Mouse (Mus musculus) midbrain, embryonic 14.5 days (tissue): ENCODE data around the gene Clhc1. TPM values are rescaled to one million over a fixed set of nuclear protein-coding genes. Genes with fewer than 3 reads are reported as not detected.
A peak's percentile ranks its signal among the peaks of the same experiment; 100 is the strongest.

ENCODE experiments used
- ATAC-seq: fragments of 200-750 bp; cut with Nextera tagmentation; 2 replicates; pipeline ENCODE4 v1.8.0; 2017; ENCODE audit warnings: moderate number of reproducible peaks, moderate library complexity; ENCODE audit not compliant: low FRiP score, low TSS enrichment
- DNase-seq: peaks from one replicate; pipeline ENCODE4 v3.0.0-alpha.2; 2015
- H3K27ac ChIP-seq: fragments of 300-500 bp; sonication (generic); replicated peaks from 2 replicates; pipeline ENCODE4 v1.5.1; 2014; ENCODE audit warnings: mild to moderate bottlenecking, low read depth, low read length, moderate library complexity
- H3K27me3 ChIP-seq: fragments of 300-500 bp; sonication (generic); 2 replicates; pipeline ENCODE4 v1.6.1; 2014; ENCODE audit warnings: low read length, control low read depth, mixed read lengths; ENCODE audit not compliant: control insufficient read depth, insufficient read depth
- H3K36me3 ChIP-seq: fragments of 300-500 bp; sonication (generic); 2 replicates; pipeline ENCODE4 v1.6.1; 2014; ENCODE audit warnings: low read length, control low read depth; ENCODE audit not compliant: control insufficient read depth, insufficient read depth
- H3K4me1 ChIP-seq: fragments of 300-500 bp; sonication (generic); 2 replicates; pipeline ENCODE4 v1.6.1; 2014; ENCODE audit warnings: mild to moderate bottlenecking, antibody characterized with exemption, low read length, control low read depth; ENCODE audit not compliant: control insufficient read depth, insufficient read depth
- H3K4me2 ChIP-seq: fragments of 300-500 bp; sonication (generic); 2 replicates; pipeline ENCODE4 v1.6.1; 2014; ENCODE audit warnings: mild to moderate bottlenecking, low read length, moderate library complexity
- H3K4me3 ChIP-seq: fragments of 300-500 bp; sonication (generic); replicated peaks from 2 replicates; pipeline ENCODE4 v1.5.1; 2014; ENCODE audit warnings: low read depth, low read length
- H3K9ac ChIP-seq: fragments of 300-500 bp; sonication (generic); replicated peaks from 2 replicates; pipeline ENCODE4 v1.6.1; 2014; ENCODE audit warnings: mild to moderate bottlenecking, low read length, moderate library complexity
- H3K9me3 ChIP-seq: fragments of 300-500 bp; sonication (generic); 2 replicates; pipeline ENCODE4 v1.6.1; 2016; ENCODE audit warnings: low read length, control low read depth, mixed read lengths; ENCODE audit not compliant: control insufficient read depth
- WGBS: fragments of 180-500 bp; shearing (Covaris S2); extraction: QIAGEN DNeasy Blood & Tissue Kit; methylation state at CpG from one replicate; pipeline ENCODE4 v1.1.7; 2014; 5-methylcytosine and 5-hydroxymethylcytosine counted together
- polyA plus RNA-seq: library from polyadenylated mRNA; unstranded; fragments of >200 nt; fragmentation: Nextera tagmentation; extraction: Ambion mirVana; gene quantifications from 2 replicates; pipeline ENCODE4 v1.2.1, GENCODE M21; 2014

Gene Clhc1
- 0.12 and 0.16 TPM in 2 replicates for polyA plus RNA-seq

- DNase-seq = peak; percentile 96
- no peaks in the 10 kb centered on the region for H3K9me3 ChIP-seq
- WGBS = under 1% methylated on average over 46 of the region's 46 CpGs
- peak within 1 kb of the TSS; percentile 77 for H3K4me2 ChIP-seq
- H3K36me3 ChIP-seq = peaks cover 30% of the 10 kb centered on the region
- H3K27me3 ChIP-seq = no peaks in the 10 kb centered on the region
- peaks cover 9% of the 10 kb centered on the region; the same call in 1 of the 2 replicates for H3K4me1 ChIP-seq
- peak; percentile 98 for ATAC-seq
- H3K9ac ChIP-seq = peak within 1 kb of the TSS; percentile 82
- peak within 1 kb of the TSS; percentile 75 for H3K4me3 ChIP-seq
- H3K27ac ChIP-seq = peak within 1 kb of the TSS; percentile 72
Observed at GRCm38 (mm10) chr11:29547752-29548503, at the start of gene Clhc1, which contains the start of gene Rps27a. Clhc1 (plus strand) TSS chr11:29547950. Rps27a (minus strand) TSS chr11:29548109.

GRCm38 (mm10) chr11:29503948-29504893 is 43.5 kb upstream of the Clhc1 start:
- H3K27ac ChIP-seq = no peak overlapping the region
- DNase-seq (no peak), ATAC-seq (no peak)
- no peaks in the 10 kb centered on the region for H3K27me3 ChIP-seq
- H3K4me3 ChIP-seq = no peak overlapping the region
- peaks cover 49% of the 10 kb centered on the region for H3K36me3 ChIP-seq
- 95% methylated on average over 10 of the region's 10 CpGs for WGBS
- no peaks in the 10 kb centered on the region for H3K9me3 ChIP-seq
- H3K9ac ChIP-seq = no peak overlapping the region
- no peaks in the 10 kb centered on the region for H3K4me1 ChIP-seq
- no peak overlapping the region for H3K4me2 ChIP-seq

GRCm38 (mm10) chr11:29504899-29505625 is 42.7 kb upstream of the Clhc1 start:
- Histone ChIP-seq H3K9me3 (no peaks in the 10 kb centered on the region), H3K4me2 (no peak overlapping the region), H3K36me3 (peaks cover 44% of the 10 kb centered on the region), H3K4me3 (no peak overlapping the region), H3K27ac (no peak overlapping the region), H3K9ac (no peak overlapping the region), H3K4me1 (no peaks in the 10 kb centered on the region), H3K27me3 (no peaks in the 10 kb centered on the region)
- no peak for DNase-seq
- WGBS = 96% methylated on average over 2 of the region's 2 CpGs
- no peak for ATAC-seq

- no peak overlapping the region for H3K9ac ChIP-seq
- H3K9me3 ChIP-seq = no peaks in the 10 kb centered on the region
- H3K4me3 ChIP-seq = no peak overlapping the region
- peaks cover 31% of the 10 kb centered on the region for H3K36me3 ChIP-seq
- DNase-seq (no peak), ATAC-seq (no peak)
- H3K27ac ChIP-seq = no peak overlapping the region
- no peaks in the 10 kb centered on the region for H3K4me1 ChIP-seq
- H3K4me2 ChIP-seq = no peak overlapping the region
- no peaks in the 10 kb centered on the region for H3K27me3 ChIP-seq
- 96% methylated on average over 1 of the region's 1 CpGs for WGBS
Observed at GRCm38 (mm10) chr11:29509421-29509820, 38.3 kb upstream of the Clhc1 start.

GRCm38 (mm10) chr11:29512818-29513535 is 34.8 kb upstream of the Clhc1 start:
- Histone ChIP-seq H3K36me3 (peaks cover 11% of the 10 kb centered on the region; the same call in 1 of the 2 replicates), H3K4me1 (no peaks in the 10 kb centered on the region), H3K27me3 (no peaks in the 10 kb centered on the region), H3K4me2 (no peak overlapping the region), H3K9me3 (no peaks in the 10 kb centered on the region), H3K27ac (no peak overlapping the region), H3K9ac (no peak overlapping the region), H3K4me3 (no peak overlapping the region)
- DNase-seq (no peak), ATAC-seq (no peak)
- 95% methylated on average over 4 of the region's 4 CpGs for WGBS

GRCm38 (mm10) chr11:29514325-29514681 is 33.4 kb upstream of the Clhc1 start:
- H3K27me3 ChIP-seq = no peaks in the 10 kb centered on the region
- H3K9me3 ChIP-seq = no peaks in the 10 kb centered on the region
- ATAC-seq = no peak
- H3K4me2 ChIP-seq = peak overlapping the region; percentile 68
- WGBS = 27% methylated on average over 10 of the region's 10 CpGs
- H3K36me3 ChIP-seq = peaks cover 11% of the 10 kb centered on the region; the same call in 1 of the 2 replicates
- peak overlapping the region; percentile 40 for H3K4me3 ChIP-seq
- DNase-seq = no peak
- peak overlapping the region; percentile 52 for H3K9ac ChIP-seq
- no peaks in the 10 kb centered on the region for H3K4me1 ChIP-seq
- H3K27ac ChIP-seq = 0 out of 2 replicates have a peak overlapping the region, but pooled peaks have one; percentile 45

GRCm38 (mm10) chr11:29514682-29515412 is 32.9 kb upstream of the Clhc1 start, which contains the start of gene Prorsd1:
Prorsd1 (minus strand) TSS chr11:29515033.
- peak; percentile 93 for DNase-seq
- H3K4me3 ChIP-seq = peak within 1 kb of the TSS; percentile 40
- no peaks in the 10 kb centered on the region for H3K27me3 ChIP-seq
- 3% methylated on average over 40 of the region's 40 CpGs for WGBS
- H3K36me3 ChIP-seq = peaks cover 11% of the 10 kb centered on the region; the same call in 1 of the 2 replicates
- peak within 1 kb of the TSS; percentile 45; the same call in 1 of the 2 replicates for H3K27ac ChIP-seq
- peak; percentile 98 for ATAC-seq
- H3K9ac ChIP-seq = peak within 1 kb of the TSS; percentile 52
- H3K4me1 ChIP-seq = no peaks in the 10 kb centered on the region
- peak within 1 kb of the TSS; percentile 68 for H3K4me2 ChIP-seq
- no peaks in the 10 kb centered on the region for H3K9me3 ChIP-seq
